In the genomic region with DNA sequence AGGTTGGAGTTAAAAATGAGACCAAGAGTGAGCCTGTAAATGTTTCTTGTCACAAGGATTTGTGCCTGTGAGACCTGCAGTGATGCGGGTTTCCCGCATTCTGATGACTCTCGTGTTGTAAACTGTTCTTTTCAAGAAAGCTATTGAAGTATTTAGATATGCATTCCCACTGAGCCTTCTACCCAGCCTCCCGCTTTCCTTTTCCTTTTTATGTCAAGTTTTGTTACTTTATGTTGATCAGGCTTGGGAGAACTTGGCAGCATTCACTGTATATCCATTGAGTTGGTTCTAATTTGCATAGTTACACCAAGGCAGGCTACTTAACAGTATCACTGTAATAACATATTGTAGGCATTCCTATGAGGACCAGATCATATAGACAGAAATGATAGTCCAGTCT, we compare ENCODE assay signal across 32 mouse cellular contexts.
"Had no signal": no experiment of that assay in that cellular context is flagged by ENCODE, and none has a peak within 500 bp of the region (broad histone marks: within the 10 kb centered on the region; RNA-seq: fewer than 3 reads in every experiment).

No protein-coding gene starts in this region.

- H3K9me3 ChIP-seq: limb, embryonic 10.5 days; limb, embryonic 15.5 days; liver, embryonic 12.5 days; liver, embryonic 13.5 days; liver, embryonic 15.5 days; lung, embryonic 15.5 days; megakaryocyte, embryonic 14.5 days; midbrain, embryonic 10.5 days; midbrain, embryonic 12.5 days; midbrain, embryonic 13.5 days; midbrain, embryonic 15.5 days; neural tube, embryonic 12.5 days had no signal

- H3K4me2 ChIP-seq: limb, embryonic 12.5 days; limb, embryonic 13.5 days; limb, embryonic 15.5 days; liver, embryonic 11.5 days; liver, embryonic 12.5 days; liver, embryonic 13.5 days; liver, embryonic 15.5 days; lung, embryonic 14.5 days; lung, embryonic 15.5 days; midbrain, embryonic 11.5 days; midbrain, embryonic 12.5 days; midbrain, embryonic 13.5 days; midbrain, embryonic 15.5 days; neural tube, embryonic 12.5 days had no signal

- ATAC-seq: liver, embryonic 12.5 days; liver, postnatal 0 days; lung, postnatal 0 days; midbrain, embryonic 13.5 days; midbrain, embryonic 15.5 days; midbrain, embryonic 16.5 days had no signal

- H3K27ac ChIP-seq: limb, embryonic 10.5 days; limb, embryonic 12.5 days; limb, embryonic 13.5 days; limb, embryonic 15.5 days; liver, embryonic 12.5 days; liver, embryonic 13.5 days; liver, embryonic 14.5 days; liver, embryonic 15.5 days; lung, embryonic 15.5 days; macrophage; midbrain, embryonic 10.5 days; midbrain, embryonic 12.5 days; midbrain, embryonic 13.5 days; midbrain, embryonic 15.5 days; neural tube, embryonic 12.5 days had no signal

- H3K4me3 ChIP-seq: limb, embryonic 10.5 days; limb, embryonic 12.5 days; limb, embryonic 13.5 days; limb, embryonic 15.5 days; liver, embryonic 12.5 days; liver, embryonic 13.5 days; liver, embryonic 15.5 days; lung, embryonic 15.5 days; megakaryocyte, embryonic 14.5 days; midbrain, embryonic 10.5 days; midbrain, embryonic 12.5 days; midbrain, embryonic 13.5 days; midbrain, embryonic 15.5 days; myocyte; neural tube, embryonic 12.5 days had no signal

- H3K27me3 ChIP-seq: limb, embryonic 12.5 days; limb, embryonic 13.5 days; limb, embryonic 15.5 days; liver, embryonic 12.5 days; liver, embryonic 13.5 days; liver, embryonic 15.5 days; lung, embryonic 15.5 days; megakaryocyte, embryonic 14.5 days; midbrain, embryonic 12.5 days; midbrain, embryonic 13.5 days; midbrain, embryonic 15.5 days; neural tube, embryonic 12.5 days had no signal

- H3K4me1 ChIP-seq: limb, embryonic 10.5 days; limb, embryonic 12.5 days; limb, embryonic 13.5 days; limb, embryonic 15.5 days; liver, embryonic 12.5 days; liver, embryonic 13.5 days; liver, embryonic 15.5 days; lung, embryonic 15.5 days; megakaryocyte, embryonic 14.5 days; midbrain, embryonic 10.5 days; midbrain, embryonic 15.5 days; neural tube, embryonic 12.5 days had no signal

- DNase-seq: left cerebral cortex, postnatal 4 days; liver; liver, embryonic 13.5 days; liver, postnatal 0 days; lung, adult 18-20 months; lung, adult 2 months; lung, embryonic 14.5 days; lung, postnatal 10 days; lung, postnatal 14 days; lung, postnatal 36 days; lung, postnatal 4 days; midbrain, embryonic 14.5 days had no signal

- H3K9ac ChIP-seq: limb, embryonic 12.5 days; limb, embryonic 13.5 days; limb, embryonic 15.5 days; liver, embryonic 12.5 days; liver, embryonic 13.5 days; liver, embryonic 14.5 days; liver, embryonic 15.5 days; liver, postnatal 0 days; lung, embryonic 14.5 days; lung, embryonic 15.5 days; midbrain, embryonic 12.5 days; midbrain, embryonic 13.5 days; midbrain, embryonic 15.5 days; neural tube, embryonic 12.5 days had no signal
